Comparison of ENCODE assay signal across 8 mouse cellular contexts in genomic region chr5:124539905-124540304, GRCm38 (mm10). TPM values are rescaled to one million over a fixed set of nuclear protein-coding genes. Genes with fewer than 3 reads are reported as not detected.
DNase-seq lines count a peak whose midpoint lies in the region; ATAC-seq and TF ChIP-seq lines count a peak whose summit lies in the region.

No protein-coding gene starts in this region.

- 76% methylated on average over 4 of the region's 4 CpGs for WGBS in embryonic facial prominence, embryonic 14.5 days
- WGBS in intestine, embryonic 15.5 days: 71% methylated on average over 4 of the region's 4 CpGs
- 73% methylated on average over 4 of the region's 4 CpGs for WGBS in midbrain, postnatal 0 days

- ATAC-seq in embryonic facial prominence, embryonic 14.5 days (ENCODE audit: low read depth): no peak
- no peak for ATAC-seq in intestine, embryonic 15.5 days
- ATAC-seq in midbrain, postnatal 0 days (ENCODE audit: low FRiP score): no peak
- ATAC-seq in granulocyte monocyte progenitor cell, adult 5-6 weeks (replicated peaks; ENCODE audit: poor library complexity, severe bottlenecking): no peak

- H3K9me3 ChIP-seq in embryonic facial prominence, embryonic 14.5 days (ENCODE audit: control insufficient read depth, low read length): no peaks in the 10 kb centered on the region
- H3K9me3 ChIP-seq in intestine, embryonic 15.5 days: no peaks in the 10 kb centered on the region
- no peaks in the 10 kb centered on the region for H3K9me3 ChIP-seq in midbrain, postnatal 0 days (ENCODE audit: low read length)

- DNase-seq in layer of hippocampus, adult 2 months (ENCODE audit: low spot score in 2 of 2): no peak
- DNase-seq in layer of hippocampus, adult 9-10 months (ENCODE audit: low spot score): no peak
- DNase-seq in embryonic facial prominence, embryonic 14.5 days (ENCODE audit: low spot score): no peak
- no peak for DNase-seq in midbrain, postnatal 0 days (ENCODE audit: low spot score)
- no peak for DNase-seq in layer of hippocampus, postnatal 36 days
- DNase-seq in gastrocnemius, adult 18-20 months (ENCODE audit: low spot score): no peak

- peaks cover 5% of the 10 kb centered on the region; the same call in 1 of the 2 replicates for H3K4me1 ChIP-seq in embryonic facial prominence, embryonic 14.5 days (ENCODE audit: control insufficient read depth, insufficient read depth, low read length)
- peaks cover 13% of the 10 kb centered on the region for H3K4me1 ChIP-seq in intestine, embryonic 15.5 days (replicated peaks)
- no peaks in the 10 kb centered on the region for H3K4me1 ChIP-seq in midbrain, postnatal 0 days (ENCODE audit: insufficient read depth, low read length)

- peaks cover 25% of the 10 kb centered on the region for H3K36me3 ChIP-seq in embryonic facial prominence, embryonic 14.5 days (ENCODE audit: control insufficient read depth, insufficient read depth, low read length)
- peaks cover 9% of the 10 kb centered on the region for H3K36me3 ChIP-seq in intestine, embryonic 15.5 days
- peaks cover 8% of the 10 kb centered on the region for H3K36me3 ChIP-seq in midbrain, postnatal 0 days (ENCODE audit: insufficient read depth, low read length)

- H3K27ac ChIP-seq in layer of hippocampus, adult 2 months: peak overlapping the region; percentile 84
- H3K27ac ChIP-seq in embryonic facial prominence, embryonic 14.5 days (replicated peaks; ENCODE audit: low read depth, low read length): peak overlapping the region; percentile 80
- H3K27ac ChIP-seq in intestine, embryonic 15.5 days: no peak overlapping the region
- H3K27ac ChIP-seq in midbrain, postnatal 0 days (ENCODE audit: low read depth, low read length): peak overlapping the region; percentile 76

- H3K4me2 ChIP-seq in embryonic facial prominence, embryonic 14.5 days (ENCODE audit: low read depth, low read length): peak overlapping the region; percentile 52
- H3K4me2 ChIP-seq in intestine, embryonic 15.5 days (replicated peaks): peak overlapping the region; percentile 52
- 0 out of 2 replicates have a peak overlapping the region, but pooled peaks have one; percentile 26 for H3K4me2 ChIP-seq in midbrain, postnatal 0 days (ENCODE audit: low read depth, low read length, poor library complexity, severe bottlenecking)

- H3K4me3 ChIP-seq in layer of hippocampus, adult 2 months: peak overlapping the region; percentile 48
- peak overlapping the region; percentile 85 for H3K4me3 ChIP-seq in embryonic facial prominence, embryonic 14.5 days (ENCODE audit: low read depth, low read length)
- peak overlapping the region; percentile 96 for H3K4me3 ChIP-seq in intestine, embryonic 15.5 days (replicated peaks)
- H3K4me3 ChIP-seq in midbrain, postnatal 0 days (ENCODE audit: low read depth, low read length): peak overlapping the region; percentile 84

- no peak for TF ChIP-seq CTCF in layer of hippocampus, adult 2 months (conservative IDR thresholded peaks at IDR 0.05)
- TF ChIP-seq CTCF in midbrain, postnatal 0 days (IDR thresholded peaks at IDR 0.05): no peak

- H3K9ac ChIP-seq in embryonic facial prominence, embryonic 14.5 days (ENCODE audit: low read depth, low read length): peak overlapping the region; percentile 93
- H3K9ac ChIP-seq in intestine, embryonic 15.5 days: no peak overlapping the region
- H3K9ac ChIP-seq in midbrain, postnatal 0 days (replicated peaks; ENCODE audit: low read length, poor library complexity, severe bottlenecking): no peak overlapping the region

- no peaks in the 10 kb centered on the region for H3K27me3 ChIP-seq in embryonic facial prominence, embryonic 14.5 days (replicated peaks; ENCODE audit: control insufficient read depth, insufficient read depth, low read length)
- no peaks in the 10 kb centered on the region for H3K27me3 ChIP-seq in intestine, embryonic 15.5 days (replicated peaks)
- H3K27me3 ChIP-seq in midbrain, postnatal 0 days (ENCODE audit: insufficient read depth, low read length): no peaks in the 10 kb centered on the region

RNA-seq across cellular contexts. Expression of gene Tmed2, which starts 0.6 kb away (rescaled TPM):
- total RNA-seq in layer of hippocampus, adult 2 months (2021): 10 to 100 TPM; 97.4 to 99.3 TPM
- polyA plus RNA-seq in embryonic facial prominence, embryonic 14.5 days (2014; fragmentation: Nextera tagmentation; extraction: Ambion mirVana): 612 and 629 TPM in 2 replicates
- 642 and 660 TPM in 2 replicates for polyA plus RNA-seq in intestine, embryonic 15.5 days (2015; fragmentation: Nextera tagmentation; extraction: Ambion mirVana)
- total RNA-seq in midbrain, postnatal 0 days (2014; rRNA removed): 228 and 273 TPM in 2 replicates
- polyA plus RNA-seq in midbrain, postnatal 0 days (2015; fragmentation: Nextera tagmentation; extraction: Ambion mirVana): 313 and 326 TPM in 2 replicates
- 100 to 1,000 TPM; 102 to 106 TPM for total RNA-seq in layer of hippocampus, postnatal 36 days (2021)
- 512 and 560 TPM in 2 replicates for total RNA-seq in granulocyte monocyte progenitor cell, adult 5-6 weeks (2014; fragmentation: Nextera tagmentation)
- total RNA-seq in granulocyte monocyte progenitor cell, adult 5-6 weeks (2017): 584 and 1,053 TPM in 2 replicates
- total RNA-seq in gastrocnemius, adult 18-20 months (2021): 100 to 1,000 TPM; 145 to 151 TPM

RNA-seq across cellular contexts. Expression of gene Rilpl1, which starts 8.7 kb away (rescaled TPM):
- 10 to 100 TPM; 69.1 to 78.2 TPM for total RNA-seq in layer of hippocampus, adult 2 months (2021)
- 27.0 and 29.6 TPM in 2 replicates for polyA plus RNA-seq in embryonic facial prominence, embryonic 14.5 days (2014; fragmentation: Nextera tagmentation; extraction: Ambion mirVana)
- 10.3 and 11.9 TPM in 2 replicates for polyA plus RNA-seq in intestine, embryonic 15.5 days (2015; fragmentation: Nextera tagmentation; extraction: Ambion mirVana)
- total RNA-seq in midbrain, postnatal 0 days (2014; rRNA removed): 14.8 and 14.9 TPM in 2 replicates
- 11.2 and 11.9 TPM in 2 replicates for polyA plus RNA-seq in midbrain, postnatal 0 days (2015; fragmentation: Nextera tagmentation; extraction: Ambion mirVana)
- 10 to 100 TPM; 68.7 to 72.1 TPM for total RNA-seq in layer of hippocampus, postnatal 36 days (2021)
- total RNA-seq in granulocyte monocyte progenitor cell, adult 5-6 weeks (2014; fragmentation: Nextera tagmentation): 1.3 TPM in 1 of 2 replicates, not detected in the other
- not detected in 2 replicates for total RNA-seq in granulocyte monocyte progenitor cell, adult 5-6 weeks (2017)
- 100 to 1,000 TPM; 261 to 262 TPM for total RNA-seq in gastrocnemius, adult 18-20 months (2021)

RNA-seq across cellular contexts. Expression of gene Ddx55, which starts 12.8 kb away (rescaled TPM):
- total RNA-seq in layer of hippocampus, adult 2 months (2021): 10 to 100 TPM; 27.4 to 32.6 TPM
- polyA plus RNA-seq in embryonic facial prominence, embryonic 14.5 days (2014; fragmentation: Nextera tagmentation; extraction: Ambion mirVana): 8.5 and 10.6 TPM in 2 replicates
- 13.9 and 15.9 TPM in 2 replicates for polyA plus RNA-seq in intestine, embryonic 15.5 days (2015; fragmentation: Nextera tagmentation; extraction: Ambion mirVana)
- 14.9 and 20.5 TPM in 2 replicates for total RNA-seq in midbrain, postnatal 0 days (2014; rRNA removed)
- 21.9 and 26.9 TPM in 2 replicates for polyA plus RNA-seq in midbrain, postnatal 0 days (2015; fragmentation: Nextera tagmentation; extraction: Ambion mirVana)
- total RNA-seq in layer of hippocampus, postnatal 36 days (2021): 10 to 100 TPM; 23.3 to 28.3 TPM
- total RNA-seq in granulocyte monocyte progenitor cell, adult 5-6 weeks (2014; fragmentation: Nextera tagmentation): 14.5 and 19.8 TPM in 2 replicates
- 8.4 and 10.6 TPM in 2 replicates for total RNA-seq in granulocyte monocyte progenitor cell, adult 5-6 weeks (2017)
- 1 to 10 TPM; 4.1 to 4.2 TPM for total RNA-seq in gastrocnemius, adult 18-20 months (2021)

RNA-seq across cellular contexts. Expression of gene Eif2b1, which starts 39.0 kb away (rescaled TPM):
- 10 to 100 TPM; 36.7 to 36.8 TPM for total RNA-seq in layer of hippocampus, adult 2 months (2021)
- polyA plus RNA-seq in embryonic facial prominence, embryonic 14.5 days (2014; fragmentation: Nextera tagmentation; extraction: Ambion mirVana): 74.6 and 74.9 TPM in 2 replicates
- 85.0 and 88.3 TPM in 2 replicates for polyA plus RNA-seq in intestine, embryonic 15.5 days (2015; fragmentation: Nextera tagmentation; extraction: Ambion mirVana)
- total RNA-seq in midbrain, postnatal 0 days (2014; rRNA removed): 38.4 and 40.2 TPM in 2 replicates
- 55.2 and 61.9 TPM in 2 replicates for polyA plus RNA-seq in midbrain, postnatal 0 days (2015; fragmentation: Nextera tagmentation; extraction: Ambion mirVana)
- 10 to 100 TPM; 36.1 to 40.6 TPM for total RNA-seq in layer of hippocampus, postnatal 36 days (2021)
- total RNA-seq in granulocyte monocyte progenitor cell, adult 5-6 weeks (2014; fragmentation: Nextera tagmentation): 49.6 and 52.0 TPM in 2 replicates
- total RNA-seq in granulocyte monocyte progenitor cell, adult 5-6 weeks (2017): 39.5 and 50.9 TPM in 2 replicates
- total RNA-seq in gastrocnemius, adult 18-20 months (2021): 10 to 100 TPM; 36.0 to 36.2 TPM

RNA-seq across cellular contexts. Expression of gene Gtf2h3, which starts 39.0 kb away (rescaled TPM):
- total RNA-seq in layer of hippocampus, adult 2 months (2021): 10 to 100 TPM; 31.7 to 35.7 TPM
- polyA plus RNA-seq in embryonic facial prominence, embryonic 14.5 days (2014; fragmentation: Nextera tagmentation; extraction: Ambion mirVana): 56.7 and 74.3 TPM in 2 replicates
- polyA plus RNA-seq in intestine, embryonic 15.5 days (2015; fragmentation: Nextera tagmentation; extraction: Ambion mirVana): 50.6 and 57.6 TPM in 2 replicates
- 26.9 and 30.4 TPM in 2 replicates for total RNA-seq in midbrain, postnatal 0 days (2014; rRNA removed)
- 24.6 and 27.1 TPM in 2 replicates for polyA plus RNA-seq in midbrain, postnatal 0 days (2015; fragmentation: Nextera tagmentation; extraction: Ambion mirVana)
- total RNA-seq in layer of hippocampus, postnatal 36 days (2021): 10 to 100 TPM; 30.0 to 32.4 TPM
- 4.5 and 27.1 TPM in 2 replicates for total RNA-seq in granulocyte monocyte progenitor cell, adult 5-6 weeks (2014; fragmentation: Nextera tagmentation)
- total RNA-seq in granulocyte monocyte progenitor cell, adult 5-6 weeks (2017): 14.7 and 21.5 TPM in 2 replicates
- 10 to 100 TPM; 17.0 to 18.1 TPM for total RNA-seq in gastrocnemius, adult 18-20 months (2021)
